Mouse (Mus musculus): Measurements from ENCODE around the gene Gm4027. TPM values are rescaled to one million over a fixed set of nuclear protein-coding genes. Genes with fewer than 3 reads are reported as not detected.
"Not testable (repeated sequence)": the region's sequence is repeated elsewhere in the genome, so short reads cannot be mapped to it uniquely, and the experiment has no call there.

Gm4027 gene
- not detected for total RNA-seq (2021)
- long read RNA-seq, experiment 1, result 0 reads
- long read RNA-seq, experiment 2, result 0 reads

DNA sequence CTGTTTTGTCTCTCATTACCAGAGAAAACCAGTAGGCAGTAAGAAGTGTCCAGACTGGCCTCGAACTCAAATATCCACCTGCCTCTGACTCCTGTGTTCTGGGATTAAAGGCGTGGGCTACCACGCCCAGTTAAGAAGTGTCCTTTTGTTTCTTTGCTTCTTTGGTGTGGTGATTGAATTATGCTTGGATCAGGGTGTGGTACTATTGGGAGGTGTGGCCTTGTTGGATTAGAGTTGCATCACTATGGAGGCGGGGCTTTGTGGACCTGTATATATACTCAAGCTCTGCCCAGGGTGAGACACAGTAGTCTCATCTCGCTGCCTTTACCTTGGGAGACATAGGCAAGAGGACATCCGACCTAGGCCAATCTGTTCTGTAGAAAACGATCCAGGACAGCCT lies at the start of gene Gm4027:
Gene Gm4027 (plus strand): TSS at position 301 of the 400 bp plus-strand sequence.
- not testable (repeated sequence) for H3K4me3 ChIP-seq; H3K27ac ChIP-seq; DNase-seq (ENCODE audit: low spot score in 2 of 2)

DNA sequence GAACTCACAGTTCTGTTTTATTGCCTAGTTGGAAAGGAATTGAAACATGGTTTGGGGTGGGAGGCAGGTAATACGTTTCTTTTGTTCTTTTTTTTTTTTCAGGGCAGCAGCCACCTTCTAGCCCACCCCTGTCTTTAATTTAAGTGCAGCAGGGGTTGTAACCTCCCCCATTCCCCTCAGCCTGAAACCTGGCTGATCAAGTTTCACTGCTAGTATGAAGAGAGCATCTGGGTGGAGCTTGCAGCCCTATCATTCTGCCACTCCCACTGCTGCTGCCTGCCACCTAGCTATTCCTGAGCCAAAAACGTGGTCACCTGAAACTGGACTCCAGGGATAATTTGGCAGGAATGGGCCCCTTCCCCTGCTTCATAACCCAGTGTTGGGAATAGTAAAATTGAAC lies 17.3 kb upstream of the Gm4027 start:
- not testable (repeated sequence) for H3K27ac ChIP-seq; DNase-seq (ENCODE audit: low spot score in 2 of 2)

DNA sequence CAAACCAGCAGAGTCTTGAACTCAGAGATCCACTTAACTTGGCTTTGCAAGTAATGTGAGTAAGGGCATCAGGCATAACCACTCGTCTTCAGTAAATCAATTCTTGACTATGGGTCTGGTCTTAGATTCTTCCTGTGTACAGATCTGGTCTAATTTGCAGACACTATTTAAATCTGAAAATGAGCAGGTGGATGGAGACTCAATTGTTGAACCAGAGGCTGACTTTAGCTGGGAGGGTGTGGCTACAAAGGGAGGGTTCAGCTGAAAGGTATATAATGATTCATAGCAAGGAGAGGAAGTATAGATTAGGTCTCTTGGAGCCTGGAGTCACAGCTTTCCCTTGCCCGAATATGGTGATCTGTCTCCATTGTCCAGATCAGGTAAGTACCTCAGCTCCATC lies 16.3 kb upstream of the Gm4027 start, which contains the start of gene Oog1:
Gene Oog1 (plus strand): TSS at position 301 of the 400 bp plus-strand sequence.
- not testable (repeated sequence) for DNase-seq (ENCODE audit: low spot score in 2 of 2)

More for the DNA sequence above, 17.3 kb upstream of the Gm4027 start:
- H3K4me3 ChIP-seq, result not testable (repeated sequence)

DNA sequence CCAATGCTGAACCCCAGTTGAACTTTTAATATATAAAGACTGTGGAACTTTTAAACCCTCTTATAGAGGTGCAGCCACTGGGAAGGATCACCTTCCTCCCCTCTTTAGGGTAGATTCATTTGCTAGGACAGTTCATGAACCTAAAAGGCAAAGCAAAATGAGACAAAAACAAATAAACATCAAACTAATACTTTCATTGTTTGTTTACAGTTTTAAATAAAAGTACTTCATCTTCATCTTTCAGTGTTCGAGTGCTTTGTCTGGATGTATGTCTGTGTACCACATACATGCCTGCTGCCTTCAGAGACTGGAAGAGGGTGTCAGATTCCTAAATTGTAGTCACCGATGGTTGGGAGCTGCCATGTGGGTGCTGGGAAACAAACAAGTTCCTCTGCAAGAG lies 25.9 kb downstream of the Gm4027 start, which contains the start of gene Gm16381:
Gene Gm16381 (minus strand): TSS at position 101 of the 400 bp plus-strand sequence.
- H3K4me3 ChIP-seq; DNase-seq (ENCODE audit: low spot score in 2 of 2); H3K27ac ChIP-seq: not testable (repeated sequence)

More for the DNA sequence above, 16.3 kb upstream of the Gm4027 start, which contains the start of gene Oog1:
- not testable (repeated sequence) for H3K4me3 ChIP-seq, H3K27ac ChIP-seq

DNA sequence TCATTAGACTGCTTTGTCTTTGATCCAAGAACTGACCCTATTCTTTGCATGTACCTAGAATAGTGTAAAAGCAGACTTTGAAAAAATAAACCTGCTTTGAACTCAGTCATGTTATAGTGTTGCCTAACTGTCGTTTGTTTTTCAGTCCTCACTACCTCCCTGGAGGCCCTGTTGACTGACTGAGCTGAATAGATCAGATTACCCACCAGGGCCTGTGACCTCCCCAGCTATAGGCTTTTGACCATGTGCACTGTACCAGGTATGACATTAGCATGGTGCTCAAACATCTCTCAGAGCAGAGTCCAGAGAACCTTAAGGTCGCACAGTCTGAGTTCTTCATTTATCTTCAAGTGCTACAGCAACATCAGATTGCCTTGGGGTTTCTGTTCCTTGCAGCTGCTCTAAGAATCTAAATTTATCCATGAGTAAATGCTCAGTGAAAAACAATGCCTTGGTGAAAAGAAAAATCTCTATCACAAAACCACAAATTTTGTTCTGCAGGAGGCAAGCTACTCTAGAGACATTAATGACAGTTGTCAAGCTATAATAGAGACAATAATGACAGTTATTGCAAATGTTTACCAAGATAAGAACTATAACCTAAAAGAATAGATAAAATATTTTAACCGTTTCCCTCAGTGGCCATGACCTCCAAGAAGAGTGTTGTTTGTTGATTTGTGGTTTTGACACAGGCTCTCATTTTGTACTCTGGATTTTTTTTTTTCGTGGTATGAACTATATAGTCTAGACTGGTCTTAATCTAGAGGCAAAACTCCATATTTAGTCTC lies 34.4 kb downstream of the Gm4027 start:
- not testable (repeated sequence) for H3K4me3 ChIP-seq; DNase-seq (ENCODE audit: low spot score in 2 of 2); H3K27ac ChIP-seq

Other genes with a start within 250 kb of the Gm4027 start
- 10 to 100 TPM; 26.0 to 33.8 TPM for gene Sptlc2, start 230.5 kb upstream of the Gm4027 start, total RNA-seq (2021)
- gene Slirp, start 175.0 kb upstream of the Gm4027 start, total RNA-seq (2021), result 100 to 1,000 TPM in 1 of 2 experiments, 10 to 100 TPM in 1; 92.6 to 101 TPM
- 10 to 100 TPM; 18.1 to 18.6 TPM for gene Alkbh1, start 174.9 kb upstream of the Gm4027 start, total RNA-seq (2021)
- gene Snw1, start 146.6 kb upstream of the Gm4027 start, total RNA-seq (2021), result 10 to 100 TPM; 61.3 to 69.2 TPM
- gene Gm5788, start 124.1 kb upstream of the Gm4027 start, total RNA-seq (2021), result not detected
- gene Gm8300, start 104.6 kb upstream of the Gm4027 start, total RNA-seq (2021), result not detected
- gene Oog1, start 16.2 kb upstream of the Gm4027 start, total RNA-seq (2021), result not detected
- gene Gm16381, start 25.8 kb downstream of the Gm4027 start, total RNA-seq (2021), result not detected
- gene Gm21319, start 156.9 kb downstream of the Gm4027 start, total RNA-seq (2021), result not detected
- not detected for gene Gm21936, start 176.6 kb downstream of the Gm4027 start, total RNA-seq (2021)
- gene BB287469, start 197.7 kb downstream of the Gm4027 start, total RNA-seq (2021), result not detected
- gene Gm2001, start 223.5 kb downstream of the Gm4027 start, total RNA-seq (2021), result not detected

Data from layer of hippocampus, adult 2 months (tissue).